Mouse (Mus musculus) kidney, adult 2 months (tissue): ENCODE measurements around the gene Ubald2. TPM values are rescaled to one million over a fixed set of nuclear protein-coding genes. Genes with fewer than 3 reads are reported as not detected.

Experiments used
- DNase-seq: peaks from one replicate; pipeline ENCODE4 v3.0.0; 2021
- H3K27ac ChIP-seq: fragments of 200-500 bp; 2 replicates; pipeline ENCODE4 v1.5.1; 2012; ENCODE audit warnings: low read depth, low read length, control low read depth, inconsistent platforms; ENCODE audit not compliant: insufficient read depth
- H3K27me3 ChIP-seq: fragments of 200-500 bp; replicated peaks from 2 replicates; pipeline ENCODE4 v1.6.1; 2012; ENCODE audit warnings: mild to moderate bottlenecking, moderate library complexity, low read length, inconsistent platforms; ENCODE audit not compliant: control insufficient read depth, insufficient read depth
- H3K36me3 ChIP-seq: fragments of 200-500 bp; 2 replicates; pipeline ENCODE4 v1.6.1; 2012; ENCODE audit warnings: mild to moderate bottlenecking, moderate library complexity, low read length, inconsistent platforms; ENCODE audit not compliant: control insufficient read depth, insufficient read depth
- H3K4me1 ChIP-seq: fragments of 200-500 bp; 2 replicates; pipeline ENCODE4 v1.6.1; 2011; ENCODE audit warnings: low read length; ENCODE audit not compliant: control insufficient read depth, insufficient read depth
- H3K4me3 ChIP-seq: fragments of 200-500 bp; 2 replicates; pipeline ENCODE4 v1.5.1; 2011; ENCODE audit warnings: mild to moderate bottlenecking, low read depth, low read length, control low read depth; ENCODE audit not compliant: insufficient read depth
- CTCF ChIP-seq: fragments of 200-500 bp; conservative IDR thresholded peaks from 2 replicates; pipeline ENCODE4 v1.5.1; 2011; ENCODE audit warnings: low read depth, mild to moderate bottlenecking, control low read depth, low read length, moderate library complexity, mixed read lengths; ENCODE audit not compliant: insufficient read depth, insufficient read length
- POLR2A ChIP-seq: fragments of 200-500 bp; IDR thresholded peaks from one replicate; pipeline ENCODE4 v1.6.1; 2011; ENCODE audit warnings: low read depth, low read length, control low read depth
- WGBS: fragments of 180-500 bp; shearing (Covaris S2); methylation state at CpG from one replicate; pipeline ENCODE4 v1.1.7; 2018; 5-methylcytosine and 5-hydroxymethylcytosine counted together
- polyA plus RNA-seq: library from polyadenylated mRNA; depleted of rRNA; stranded (reverse); fragments of >200 nt; gene quantifications from 2 replicates; pipeline ENCODE4 v1.2.3, GENCODE M21; 2012

Gene Ubald2
- polyA plus RNA-seq, 1 experiment: 195 TPM

GRCm38 (mm10) chr11:116431428-116432077 is 2.3 kb upstream of the Ubald2 start:
- peak; percentile 81 for DNase-seq
- TF ChIP-seq CTCF (no peak), POLR2A (no peak)
- Histone ChIP-seq H3K36me3 (no peaks in the 10 kb centered on the region; the same call in 1 of the 2 replicates), H3K4me1 (peaks cover 32% of the 10 kb centered on the region), H3K27ac (peak overlapping the region; percentile 65; the same call in 1 of the 2 replicates), H3K4me3 (0 out of 2 replicates have a peak overlapping the region, but pooled peaks have one; percentile 11), H3K27me3 (no peaks in the 10 kb centered on the region)
- 34% methylated on average over 11 of the region's 11 CpGs for WGBS

GRCm38 (mm10) chr11:116432127-116432526 is 1.8 kb upstream of the Ubald2 start:
- H3K36me3 ChIP-seq: no peaks in the 10 kb centered on the region; the same call in 1 of the 2 replicates
- no peak overlapping the region for H3K27ac ChIP-seq
- DNase-seq: no peak
- H3K4me1 ChIP-seq: peaks cover 38% of the 10 kb centered on the region
- TF ChIP-seq CTCF (no peak), POLR2A (no peak)
- H3K27me3 ChIP-seq: no peaks in the 10 kb centered on the region
- 60% methylated on average over 6 of the region's 6 CpGs for WGBS
- H3K4me3 ChIP-seq: no peak overlapping the region

GRCm38 (mm10) chr11:116432593-116433355 is 1.1 kb upstream of the Ubald2 start:
- no peaks in the 10 kb centered on the region for H3K27me3 ChIP-seq
- TF ChIP-seq POLR2A (no peak), CTCF (no peak)
- no peaks in the 10 kb centered on the region; the same call in 1 of the 2 replicates for H3K36me3 ChIP-seq
- peaks cover 42% of the 10 kb centered on the region for H3K4me1 ChIP-seq
- H3K27ac ChIP-seq: no peak overlapping the region
- no peak for DNase-seq
- no peak overlapping the region for H3K4me3 ChIP-seq
- 66% methylated on average over 8 of the region's 8 CpGs for WGBS

- no peaks in the 10 kb centered on the region; the same call in 1 of the 2 replicates for H3K36me3 ChIP-seq
- no peaks in the 10 kb centered on the region for H3K27me3 ChIP-seq
- no peak for TF ChIP-seq POLR2A
- peak overlapping the region; percentile 97 for H3K27ac ChIP-seq
- peaks cover 32% of the 10 kb centered on the region for H3K4me1 ChIP-seq
- peak; percentile 75 for DNase-seq
- WGBS: under 1% methylated on average over 51 of the region's 67 CpGs
- H3K4me3 ChIP-seq: peak overlapping the region; percentile 95
Measured at GRCm38 (mm10) chr11:116434287-116434966, 533 bp downstream of the Ubald2 start.

- Histone ChIP-seq H3K4me1 (peaks cover 29% of the 10 kb centered on the region), H3K27me3 (no peaks in the 10 kb centered on the region), H3K27ac (peak overlapping the region; percentile 97), H3K36me3 (no peaks in the 10 kb centered on the region; the same call in 1 of the 2 replicates), H3K4me3 (peak overlapping the region; percentile 95)
- WGBS: 33% methylated on average over 12 of the region's 12 CpGs
- TF ChIP-seq POLR2A (no peak), CTCF (no peak)
- peak; percentile 89 for DNase-seq
Measured at GRCm38 (mm10) chr11:116434967-116435752, 1.3 kb downstream of the Ubald2 start.

GRCm38 (mm10) chr11:116435992-116436724 is 2.3 kb downstream of the Ubald2 start:
- peaks cover 25% of the 10 kb centered on the region for H3K4me1 ChIP-seq
- peak overlapping the region; percentile 30; the same call in 1 of the 2 replicates for H3K27ac ChIP-seq
- no peak for TF ChIP-seq CTCF
- TF ChIP-seq POLR2A: no peak
- no peaks in the 10 kb centered on the region for H3K27me3 ChIP-seq
- 38% methylated on average over 5 of the region's 5 CpGs for WGBS
- no peaks in the 10 kb centered on the region; the same call in 1 of the 2 replicates for H3K36me3 ChIP-seq
- peak; percentile 17 for DNase-seq
- no peak overlapping the region for H3K4me3 ChIP-seq
